16 mouse cellular contexts compared by ENCODE assay signal in the genomic region with DNA sequence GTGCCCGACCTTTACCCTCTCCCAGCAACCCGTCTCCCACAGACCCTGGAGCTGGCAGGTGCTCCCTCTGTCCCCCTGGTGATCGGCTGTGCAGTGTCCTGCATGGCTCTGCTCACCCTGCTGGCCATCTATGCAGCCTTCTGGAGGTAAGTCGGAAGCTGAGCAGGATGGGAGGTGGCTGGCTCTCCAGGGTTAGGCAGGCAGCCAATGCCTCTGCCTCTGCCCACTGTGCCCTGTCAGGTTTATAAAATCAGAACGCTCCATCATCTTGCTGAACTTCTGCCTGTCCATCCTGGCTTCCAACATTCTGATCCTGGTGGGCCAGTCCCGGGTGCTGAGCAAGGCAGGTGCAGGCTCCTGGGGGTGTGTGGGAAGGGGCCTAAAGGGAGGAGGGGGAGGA. TPM values are rescaled to one million over a fixed set of nuclear protein-coding genes. Genes with fewer than 3 reads are reported as not detected.
DNase-seq lines count a peak whose midpoint lies in the region; TF ChIP-seq lines count a peak whose summit lies in the region.
"Had no signal": no experiment of that assay in that cellular context is flagged by ENCODE, and none has a peak within 500 bp of the region (broad histone marks: within the 10 kb centered on the region; RNA-seq: fewer than 3 reads in every experiment).

No protein-coding gene starts in this region.

- TF ChIP-seq CTCF in layer of hippocampus, adult 2 months (conservative IDR thresholded peaks at IDR 0.05): no peak

- H3K27ac ChIP-seq in layer of hippocampus, adult 2 months: peak overlapping the region; percentile 77
- H3K27ac ChIP-seq: embryonic facial prominence, embryonic 13.5 days; embryonic facial prominence, embryonic 15.5 days; forebrain, embryonic 10.5 days; forebrain, embryonic 12.5 days had no signal

- H3K4me3 ChIP-seq in layer of hippocampus, adult 2 months: no peak overlapping the region
- H3K4me3 ChIP-seq: embryonic facial prominence, embryonic 13.5 days; embryonic facial prominence, embryonic 15.5 days; erythroblast, embryonic 14.5 days; forebrain, embryonic 10.5 days; forebrain, embryonic 12.5 days had no signal

- peak; percentile 65 to 77 for DNase-seq in cerebellum, postnatal 10 days
- DNase-seq in cerebellum, adult 8-10 months: no peak
- no peak for DNase-seq in layer of hippocampus, adult 2 months (ENCODE audit: low spot score in 2 of 2)
- no peak for DNase-seq in layer of hippocampus, adult 8-10 months (ENCODE audit: low spot score in 2 of 2)
- peak; percentile 49 for DNase-seq in left cerebral cortex, postnatal 4 days
- DNase-seq in left cerebral cortex, adult 11 months (ENCODE audit: low spot score): no peak
- DNase-seq: adrenal gland, adult 2 months; adrenal gland, postnatal 10 days; adrenal gland, postnatal 25 days; cerebellum, adult 11 months; embryo, embryonic 11 days had no signal

- intact Hi-C loops in left cerebral cortex, postnatal 4 days (cut with DNase I): no loop called here

RNA-seq across cellular contexts. Expression of a gene that starts 27.6 kb away (rescaled TPM):
- 100 to 1,000 TPM; 549 to 563 TPM for total RNA-seq in layer of hippocampus, adult 2 months (2021)
- 100 to 1,000 TPM; 433 to 519 (median 493) TPM for total RNA-seq in layer of hippocampus, adult 8-10 months (2022)
- 100 to 1,000 TPM; 235 to 263 TPM for total RNA-seq in left cerebral cortex, postnatal 4 days (2021)

RNA-seq across cellular contexts. Expression of a gene that starts 35.4 kb away (rescaled TPM):
- 10 to 100 TPM; 14.5 to 15.2 TPM for total RNA-seq in layer of hippocampus, adult 2 months (2021)
- total RNA-seq in layer of hippocampus, adult 8-10 months (2022): 10 to 100 TPM; 15.2 to 28.1 (median 21.2) TPM
- total RNA-seq in left cerebral cortex, postnatal 4 days (2021): 10 to 100 TPM; 19.5 to 24.1 TPM

Comparison
In these comparisons a context has a peak if more than half of its experiments do, and no peak if none do; other contexts are left out.
1. DNase-seq: peak in cerebellum, postnatal 10 days (2 of 2) and left cerebral cortex, postnatal 4 days (single experiment); none in cerebellum, adult 8-10 months (single experiment), layer of hippocampus, adult 2 months (0 of 2), layer of hippocampus, adult 8-10 months (0 of 2) and left cerebral cortex, adult 11 months (single experiment).